Mouse (Mus musculus): ENCODE results near the gene Bves. TPM values are rescaled to one million over a fixed set of nuclear protein-coding genes. Genes with fewer than 3 reads are reported as not detected.

Gene Bves
- polyA plus RNA-seq, 1 experiment: 0.70 TPM

DNA sequence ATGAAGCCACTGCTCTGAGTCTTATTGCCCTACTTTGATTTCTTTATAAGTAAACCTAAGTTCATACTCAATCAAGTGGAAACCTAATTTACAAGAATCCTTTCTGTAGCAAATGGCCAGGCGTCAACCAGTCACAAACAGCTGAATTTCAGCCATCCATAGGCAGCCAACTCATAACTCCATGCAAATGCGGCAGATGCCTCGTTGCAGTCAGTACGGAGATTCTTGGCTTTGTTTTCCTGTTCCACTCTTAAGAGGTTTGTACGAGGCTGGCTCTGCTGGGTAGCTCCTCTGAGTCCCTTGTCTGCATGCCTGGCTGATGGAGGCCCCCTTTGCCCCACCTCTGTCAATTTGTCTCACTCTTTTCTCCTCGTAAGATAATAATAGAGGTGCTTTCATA is 37.1 kb upstream of the Bves start:
- no peak overlapping the region for H3K4me3 ChIP-seq (ENCODE audit: control insufficient read depth, insufficient read depth, low read length)
- no peak overlapping the region for H3K27ac ChIP-seq (ENCODE audit: control insufficient read depth, insufficient read depth, low read length)
- DNase-seq: no peak
- TF ChIP-seq CTCF (IDR thresholded peaks at IDR 0.05; ENCODE audit: borderline replicate concordance, control insufficient read depth, extremely low read depth, insufficient read depth, low read length, poor library complexity): no peak
- TF ChIP-seq POLR2A (IDR thresholded peaks at IDR 0.05; ENCODE audit: control insufficient read depth, extremely low read depth, insufficient read depth, low read length, poor library complexity): no peak
- H3K36me3 ChIP-seq (ENCODE audit: control insufficient read depth, insufficient read depth, low read length): no peaks in the 10 kb centered on the region
- no peaks in the 10 kb centered on the region for H3K27me3 ChIP-seq (ENCODE audit: control insufficient read depth, insufficient read depth, low read length)
- H3K4me1 ChIP-seq (replicated peaks; ENCODE audit: control insufficient read depth, insufficient read depth, low read length): no peaks in the 10 kb centered on the region
- 90% methylated on average over 6 of the region's 6 CpGs for WGBS

DNA sequence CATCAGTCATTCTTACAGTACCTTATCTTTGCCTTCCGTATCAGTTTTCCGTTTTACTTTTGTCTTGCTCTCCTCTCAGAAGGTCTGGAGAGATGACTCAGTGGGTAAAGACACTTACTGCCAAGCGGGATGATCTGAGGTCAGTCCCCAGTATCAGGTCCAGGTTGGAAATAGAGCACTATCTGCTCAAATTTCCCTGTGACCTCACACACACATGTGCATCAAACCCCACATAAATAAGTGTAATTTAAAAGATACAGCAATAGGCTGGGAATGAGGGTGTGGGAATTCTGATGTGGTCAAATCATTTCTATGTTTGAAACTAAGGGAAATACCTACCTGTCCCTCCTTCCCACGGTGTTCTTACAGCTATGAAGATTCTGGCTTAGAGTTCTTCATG is 36.1 kb upstream of the Bves start:
- WGBS: 93% methylated on average over 4 of the region's 4 CpGs
- H3K4me3 ChIP-seq (ENCODE audit: control insufficient read depth, insufficient read depth, low read length): no peak overlapping the region
- no peak for DNase-seq
- TF ChIP-seq CTCF (IDR thresholded peaks at IDR 0.05; ENCODE audit: borderline replicate concordance, control insufficient read depth, extremely low read depth, insufficient read depth, low read length, poor library complexity): no peak
- no peak for TF ChIP-seq POLR2A (IDR thresholded peaks at IDR 0.05; ENCODE audit: control insufficient read depth, extremely low read depth, insufficient read depth, low read length, poor library complexity)
- no peaks in the 10 kb centered on the region for H3K36me3 ChIP-seq (ENCODE audit: control insufficient read depth, insufficient read depth, low read length)
- H3K27me3 ChIP-seq (ENCODE audit: control insufficient read depth, insufficient read depth, low read length): no peaks in the 10 kb centered on the region
- no peak overlapping the region for H3K27ac ChIP-seq (ENCODE audit: control insufficient read depth, insufficient read depth, low read length)
- no peaks in the 10 kb centered on the region for H3K4me1 ChIP-seq (replicated peaks; ENCODE audit: control insufficient read depth, insufficient read depth, low read length)

DNA sequence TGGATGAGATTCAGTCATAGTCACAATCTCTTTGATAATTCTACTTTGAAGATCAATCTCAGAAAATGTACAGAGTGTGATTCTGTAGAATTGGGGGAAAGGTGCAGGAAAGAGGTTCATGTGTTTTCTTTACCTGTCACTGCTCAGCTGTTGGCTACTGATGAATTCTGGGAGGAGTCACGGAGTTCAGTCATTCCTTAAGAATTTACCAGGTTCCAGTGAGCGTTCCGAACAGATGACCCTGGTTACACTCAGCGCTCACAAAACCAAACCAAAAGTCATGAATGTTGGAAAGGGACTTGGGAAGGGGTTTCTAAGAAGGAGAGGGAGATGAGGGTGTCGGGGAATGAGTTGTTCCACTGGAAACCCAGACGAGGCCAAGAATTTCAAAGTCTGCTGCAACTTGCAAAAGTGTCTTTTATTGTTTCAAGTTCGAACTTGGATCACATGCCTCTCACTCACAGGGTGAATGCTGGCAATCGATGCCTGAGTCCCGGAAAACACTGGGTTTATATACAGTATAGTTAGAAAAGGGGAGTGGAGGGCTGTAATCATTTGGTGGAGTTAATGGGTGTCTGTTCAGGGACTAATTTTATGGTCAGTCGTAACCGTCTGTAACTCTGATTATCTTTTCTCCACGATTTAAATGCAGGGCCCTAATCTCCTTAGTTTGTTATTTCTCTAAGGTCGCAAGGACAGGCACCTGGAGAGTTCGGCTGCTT is 32.1 kb upstream of the Bves start:
- no peak for DNase-seq
- 69% methylated on average over 14 of the region's 14 CpGs for WGBS
- no peaks in the 10 kb centered on the region for H3K27me3 ChIP-seq (ENCODE audit: control insufficient read depth, insufficient read depth, low read length)
- H3K36me3 ChIP-seq (ENCODE audit: control insufficient read depth, insufficient read depth, low read length): no peaks in the 10 kb centered on the region
- TF ChIP-seq CTCF (IDR thresholded peaks at IDR 0.05; ENCODE audit: borderline replicate concordance, control insufficient read depth, extremely low read depth, insufficient read depth, low read length, poor library complexity): no peak
- TF ChIP-seq POLR2A (IDR thresholded peaks at IDR 0.05; ENCODE audit: control insufficient read depth, extremely low read depth, insufficient read depth, low read length, poor library complexity): no peak
- no peaks in the 10 kb centered on the region for H3K4me1 ChIP-seq (replicated peaks; ENCODE audit: control insufficient read depth, insufficient read depth, low read length)
- no peak overlapping the region for H3K4me3 ChIP-seq (ENCODE audit: control insufficient read depth, insufficient read depth, low read length)
- no peak overlapping the region for H3K27ac ChIP-seq (ENCODE audit: control insufficient read depth, insufficient read depth, low read length)

DNA sequence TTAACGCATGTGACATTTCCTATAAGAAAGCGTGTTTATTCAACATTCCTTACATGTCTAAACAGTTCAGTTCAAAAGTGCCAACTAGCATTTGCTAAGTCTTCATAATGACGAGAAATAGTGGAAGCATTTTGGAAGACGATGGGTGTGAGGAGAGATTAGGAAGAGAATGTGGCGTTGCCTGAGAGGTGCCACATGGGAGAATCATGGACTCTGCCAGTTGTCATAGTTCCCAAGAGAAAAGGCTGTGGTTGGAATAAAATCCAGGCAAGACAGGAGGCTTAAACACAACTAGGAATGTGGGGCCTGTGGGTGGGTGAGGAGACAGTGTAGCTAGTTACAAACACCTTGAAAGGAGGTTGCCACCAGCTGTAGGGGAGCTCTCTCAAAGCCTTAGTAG is 30.4 kb upstream of the Bves start:
- Histone ChIP-seq H3K36me3 (ENCODE audit: control insufficient read depth, insufficient read depth, low read length) (no peaks in the 10 kb centered on the region), H3K27ac (ENCODE audit: control insufficient read depth, insufficient read depth, low read length) (no peak overlapping the region), H3K4me1 (replicated peaks; ENCODE audit: control insufficient read depth, insufficient read depth, low read length) (no peaks in the 10 kb centered on the region), H3K27me3 (ENCODE audit: control insufficient read depth, insufficient read depth, low read length) (no peaks in the 10 kb centered on the region), H3K4me3 (ENCODE audit: control insufficient read depth, insufficient read depth, low read length) (no peak overlapping the region)
- no peak for DNase-seq
- TF ChIP-seq POLR2A (IDR thresholded peaks at IDR 0.05; ENCODE audit: control insufficient read depth, extremely low read depth, insufficient read depth, low read length, poor library complexity): no peak
- TF ChIP-seq CTCF (IDR thresholded peaks at IDR 0.05; ENCODE audit: borderline replicate concordance, control insufficient read depth, extremely low read depth, insufficient read depth, low read length, poor library complexity): no peak
- WGBS: 96% methylated on average over 5 of the region's 5 CpGs

DNA sequence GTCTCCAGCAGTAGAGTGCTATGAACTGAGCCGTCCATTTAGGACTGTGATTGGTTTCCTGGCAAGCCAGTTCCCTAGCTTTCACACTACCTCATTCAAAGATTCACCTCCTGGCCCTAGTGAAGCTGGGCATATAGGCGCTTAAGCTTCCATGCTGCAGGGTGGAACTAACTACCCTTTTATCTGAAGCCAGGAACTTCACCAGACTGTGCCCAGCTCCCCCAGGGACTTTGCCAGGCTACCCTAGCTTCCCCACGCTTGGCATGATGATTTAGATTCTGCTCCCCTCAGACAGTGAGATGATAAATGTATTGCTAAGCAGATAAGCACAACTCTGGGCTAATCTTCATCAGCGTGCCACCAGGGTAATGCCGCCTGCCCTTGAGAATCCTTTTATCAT is 24.4 kb upstream of the Bves start:
- WGBS: 88% methylated on average over 5 of the region's 5 CpGs
- DNase-seq: no peak

DNA sequence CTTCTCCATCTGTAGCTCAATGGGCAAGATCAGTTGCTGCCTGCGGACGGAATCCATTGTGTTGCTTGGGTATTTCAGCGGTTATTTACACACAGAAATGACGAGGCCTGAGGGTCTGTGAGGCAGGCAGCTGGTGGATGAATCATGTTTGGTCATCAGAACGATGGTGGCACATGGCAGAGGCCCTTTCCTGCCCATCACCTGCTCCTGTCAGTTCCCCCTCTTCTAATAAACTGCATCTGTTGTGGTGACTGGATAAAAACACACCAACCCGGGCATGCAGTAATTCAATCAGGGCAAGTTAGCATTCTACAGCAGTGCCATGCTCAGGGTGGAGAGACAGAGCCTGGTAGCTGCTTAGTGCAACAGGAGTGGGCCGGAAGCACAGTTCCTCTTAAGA is 23.9 kb upstream of the Bves start:
- Histone ChIP-seq H3K4me3 (ENCODE audit: control insufficient read depth, insufficient read depth, low read length) (no peak overlapping the region), H3K36me3 (ENCODE audit: control insufficient read depth, insufficient read depth, low read length) (no peaks in the 10 kb centered on the region), H3K27me3 (ENCODE audit: control insufficient read depth, insufficient read depth, low read length) (no peaks in the 10 kb centered on the region), H3K4me1 (replicated peaks; ENCODE audit: control insufficient read depth, insufficient read depth, low read length) (no peaks in the 10 kb centered on the region), H3K27ac (ENCODE audit: control insufficient read depth, insufficient read depth, low read length) (no peak overlapping the region)
- DNase-seq: no peak
- TF ChIP-seq CTCF (IDR thresholded peaks at IDR 0.05; ENCODE audit: borderline replicate concordance, control insufficient read depth, extremely low read depth, insufficient read depth, low read length, poor library complexity): no peak
- no peak for TF ChIP-seq POLR2A (IDR thresholded peaks at IDR 0.05; ENCODE audit: control insufficient read depth, extremely low read depth, insufficient read depth, low read length, poor library complexity)
- WGBS: 74% methylated on average over 7 of the region's 7 CpGs

More for the DNA sequence above, 24.4 kb upstream of the Bves start:
- Histone ChIP-seq H3K4me3 (ENCODE audit: control insufficient read depth, insufficient read depth, low read length) (no peak overlapping the region), H3K36me3 (ENCODE audit: control insufficient read depth, insufficient read depth, low read length) (no peaks in the 10 kb centered on the region), H3K27me3 (ENCODE audit: control insufficient read depth, insufficient read depth, low read length) (no peaks in the 10 kb centered on the region), H3K4me1 (replicated peaks; ENCODE audit: control insufficient read depth, insufficient read depth, low read length) (no peaks in the 10 kb centered on the region), H3K27ac (ENCODE audit: control insufficient read depth, insufficient read depth, low read length) (no peak overlapping the region)
- no peak for TF ChIP-seq POLR2A (IDR thresholded peaks at IDR 0.05; ENCODE audit: control insufficient read depth, extremely low read depth, insufficient read depth, low read length, poor library complexity)
- no peak for TF ChIP-seq CTCF (IDR thresholded peaks at IDR 0.05; ENCODE audit: borderline replicate concordance, control insufficient read depth, extremely low read depth, insufficient read depth, low read length, poor library complexity)

DNA sequence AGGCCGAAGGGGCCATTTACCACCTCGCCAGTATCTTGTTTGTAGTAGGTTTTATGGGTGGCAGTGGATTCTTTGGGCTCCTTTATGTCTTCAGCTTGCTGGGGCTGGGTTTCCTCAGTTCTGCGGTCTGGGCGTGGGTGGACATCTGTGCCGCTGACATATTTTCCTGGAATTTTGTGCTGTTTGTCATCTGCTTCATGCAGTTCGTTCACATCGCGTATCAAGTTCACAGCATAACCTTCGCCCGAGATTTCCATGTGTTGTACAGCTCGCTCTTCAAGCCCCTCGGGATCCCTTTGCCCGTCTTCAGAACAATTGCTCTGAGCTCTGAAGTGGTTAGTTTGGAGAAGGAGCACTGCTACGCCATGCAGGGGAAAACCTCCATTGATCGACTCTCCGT is 20.7 kb upstream of the Bves start:
- WGBS: 95% methylated on average over 16 of the region's 16 CpGs
- no peaks in the 10 kb centered on the region for H3K27me3 ChIP-seq (ENCODE audit: control insufficient read depth, insufficient read depth, low read length)
- DNase-seq: no peak
- no peak overlapping the region for H3K4me3 ChIP-seq (ENCODE audit: control insufficient read depth, insufficient read depth, low read length)
- H3K4me1 ChIP-seq (replicated peaks; ENCODE audit: control insufficient read depth, insufficient read depth, low read length): no peaks in the 10 kb centered on the region
- no peaks in the 10 kb centered on the region for H3K36me3 ChIP-seq (ENCODE audit: control insufficient read depth, insufficient read depth, low read length)
- H3K27ac ChIP-seq (ENCODE audit: control insufficient read depth, insufficient read depth, low read length): no peak overlapping the region
- TF ChIP-seq POLR2A (IDR thresholded peaks at IDR 0.05; ENCODE audit: control insufficient read depth, extremely low read depth, insufficient read depth, low read length, poor library complexity) (no peak), CTCF (IDR thresholded peaks at IDR 0.05; ENCODE audit: borderline replicate concordance, control insufficient read depth, extremely low read depth, insufficient read depth, low read length, poor library complexity) (no peak)
